Mouse (Mus musculus): ENCODE measurements around the gene Insyn1. TPM values are rescaled to one million over a fixed set of nuclear protein-coding genes. Genes with fewer than 3 reads are reported as not detected.
A peak's percentile ranks its signal among the peaks of the same experiment; 100 is the strongest.

The Insyn1 gene
- total RNA-seq, 2 experiments from 2014 or later, result 81.2 to 83.5 TPM

- intact Hi-C loops (cut with DNase I), result no loop called here
- no peak for DNase-seq
Observed at GRCm38 (mm10) chr9:58530407-58530806, 42.0 kb downstream of the Insyn1 start.

DNA sequence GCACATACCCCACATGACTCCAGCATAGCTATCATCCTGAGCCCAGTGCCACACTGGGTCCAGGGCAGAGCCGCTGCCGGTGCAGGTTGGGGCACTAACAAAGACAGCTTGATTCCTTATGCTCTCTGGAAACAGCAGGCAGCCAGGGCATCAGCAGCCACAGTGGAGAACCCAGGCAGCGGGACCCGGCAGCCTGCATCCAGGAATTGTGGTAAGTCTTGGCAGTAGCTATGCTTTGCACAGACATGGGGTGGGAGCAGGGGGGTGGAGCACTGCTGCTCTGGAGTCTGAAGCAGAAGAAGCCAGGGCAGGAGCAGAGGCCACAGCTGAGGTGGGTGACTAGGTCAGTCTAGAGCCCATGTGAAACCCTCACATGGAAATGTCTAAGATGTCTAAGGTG lies 43.8 kb downstream of the Insyn1 start:
- DNase-seq, result peak; percentile 51
- intact Hi-C loops (cut with DNase I), result no loop called here

GRCm38 (mm10) chr9:58533322-58533721 lies 44.9 kb downstream of the Insyn1 start:
- intact Hi-C loops (cut with DNase I), result no loop called here
- DNase-seq, result no peak

DNA sequence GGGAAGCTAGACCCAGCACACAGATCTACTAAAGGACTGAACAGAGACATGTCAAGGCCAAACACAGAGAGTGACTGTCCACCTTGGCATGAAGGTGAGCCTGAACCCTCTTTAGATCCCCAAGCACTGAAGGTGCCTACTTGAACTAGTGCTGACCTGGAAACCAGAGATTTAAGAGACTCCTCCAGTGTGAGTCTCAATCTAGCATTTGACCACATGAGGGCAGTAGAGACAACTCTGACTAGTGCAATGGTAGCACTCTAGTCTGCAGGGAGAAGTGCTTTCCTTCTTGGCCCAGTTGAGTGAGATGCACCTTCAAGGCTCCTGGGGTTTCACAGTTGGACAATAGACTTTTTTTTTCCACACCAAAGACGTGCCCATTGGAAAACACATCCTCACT lies 46.4 kb downstream of the Insyn1 start:
- peak; percentile 40 for DNase-seq
- intact Hi-C loops (cut with DNase I), result loop anchor here (5.0 kb wide), 1 partner anchor 202 kb away; no protein-coding TSS in a partner anchor

DNA sequence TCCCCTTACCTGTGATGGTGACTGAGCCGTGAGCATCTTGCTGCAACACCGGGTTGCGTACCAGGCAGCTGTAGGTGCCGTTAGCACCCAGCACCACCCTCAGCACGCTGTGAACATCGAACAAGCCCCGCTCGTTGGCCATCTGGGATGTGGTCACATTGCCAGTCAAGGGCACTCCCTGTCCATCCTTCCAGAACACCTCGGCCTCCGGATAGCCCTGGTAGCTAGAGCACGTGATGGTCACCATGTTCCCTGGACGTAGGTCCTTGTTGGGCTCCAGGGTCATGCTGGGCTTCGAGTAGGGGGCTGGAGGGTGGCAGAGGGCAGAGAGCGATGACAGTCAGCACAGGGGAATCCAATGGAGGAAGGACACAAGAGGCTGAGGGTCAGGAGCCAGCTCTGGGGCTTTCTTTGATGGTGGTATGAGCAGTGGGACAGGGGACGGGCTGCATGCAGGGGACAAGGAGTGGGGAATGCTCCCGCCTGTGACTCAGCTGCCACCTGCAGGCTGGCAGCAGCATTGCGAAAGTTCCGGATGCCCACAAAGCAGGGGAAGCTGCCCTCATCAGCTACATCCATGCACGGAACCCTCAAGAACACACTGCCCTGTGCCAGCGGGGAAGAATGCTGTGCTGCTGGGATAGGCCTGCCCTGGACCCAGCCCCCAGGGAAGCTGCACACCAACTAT lies 47.2 kb downstream of the Insyn1 start:
- intact Hi-C loops (cut with DNase I), result loop anchor here (5.0 kb wide), 1 partner anchor 203 kb away; no protein-coding TSS in a partner anchor
- peak; percentile 66 for DNase-seq

- intact Hi-C loops (cut with DNase I), result loop anchor here (5.0 kb wide), 1 partner anchor 205 kb away; no protein-coding TSS in a partner anchor
- DNase-seq, result no peak
Observed at GRCm38 (mm10) chr9:58537774-58538173, 49.4 kb downstream of the Insyn1 start.

DNA sequence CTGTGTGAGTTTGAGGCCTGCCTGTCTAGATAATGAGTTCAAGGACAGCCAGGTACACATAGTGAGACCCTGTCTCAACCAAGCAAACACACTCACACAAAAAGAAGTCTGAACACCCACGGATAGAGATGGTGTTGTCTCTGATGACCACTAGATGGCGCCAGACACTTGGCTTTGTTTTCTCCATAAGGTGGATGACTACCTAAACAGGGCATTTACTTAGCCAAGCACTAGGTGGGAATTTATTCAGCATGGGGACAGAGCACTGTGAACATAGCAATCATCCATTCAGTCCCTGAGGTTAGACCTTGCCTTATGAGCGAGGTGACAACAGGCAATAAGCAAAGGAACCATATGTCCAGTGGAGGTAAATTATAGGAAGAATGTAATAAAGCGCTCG lies 51.5 kb downstream of the Insyn1 start:
- intact Hi-C loops (cut with DNase I), result loop anchor here (5.0 to 10.0 kb wide), 3 partner anchors 112 to 335 kb away; no protein-coding TSS in a partner anchor
- peak; percentile 48 for DNase-seq

GRCm38 (mm10) chr9:58541895-58542338 lies 53.5 kb downstream of the Insyn1 start:
- intact Hi-C loops (cut with DNase I), result loop anchor here (5.0 to 10.0 kb wide), 2 partner anchors 110 to 333 kb away; no protein-coding TSS in a partner anchor

GRCm38 (mm10) chr9:58544879-58545324 lies 56.5 kb downstream of the Insyn1 start:
- intact Hi-C loops (cut with DNase I), result loop anchor here (5.0 to 10.0 kb wide), 2 partner anchors 107 to 330 kb away; no protein-coding TSS in a partner anchor
- no peak for DNase-seq

More at GRCm38 (mm10) chr9:58541895-58542338, 53.5 kb downstream of the Insyn1 start:
- DNase-seq, result peak; percentile 78

DNA sequence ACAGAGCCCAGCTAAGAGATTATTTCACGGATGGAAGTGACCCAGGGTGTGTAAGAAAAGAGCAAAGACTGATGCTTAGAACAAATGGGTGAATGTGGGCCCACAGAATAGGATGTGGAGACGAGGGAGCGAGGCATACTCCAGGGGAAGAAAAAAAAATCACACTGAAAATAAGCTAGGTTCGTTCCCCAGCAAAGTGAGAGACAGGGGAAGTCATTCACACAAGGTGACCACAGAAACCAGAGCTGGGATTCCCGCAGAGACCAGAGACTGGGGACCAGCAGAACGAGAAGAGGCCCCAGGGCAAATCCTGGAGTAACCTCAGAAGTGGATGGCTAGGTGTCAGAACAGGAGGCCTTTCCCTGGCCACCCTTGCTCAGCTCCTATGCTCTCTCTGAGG lies 57.0 kb downstream of the Insyn1 start:
- intact Hi-C loops (cut with DNase I), result loop anchor here (10.0 kb wide), 1 partner anchor 329 kb away; no protein-coding TSS in a partner anchor
- DNase-seq, result no peak

DNA sequence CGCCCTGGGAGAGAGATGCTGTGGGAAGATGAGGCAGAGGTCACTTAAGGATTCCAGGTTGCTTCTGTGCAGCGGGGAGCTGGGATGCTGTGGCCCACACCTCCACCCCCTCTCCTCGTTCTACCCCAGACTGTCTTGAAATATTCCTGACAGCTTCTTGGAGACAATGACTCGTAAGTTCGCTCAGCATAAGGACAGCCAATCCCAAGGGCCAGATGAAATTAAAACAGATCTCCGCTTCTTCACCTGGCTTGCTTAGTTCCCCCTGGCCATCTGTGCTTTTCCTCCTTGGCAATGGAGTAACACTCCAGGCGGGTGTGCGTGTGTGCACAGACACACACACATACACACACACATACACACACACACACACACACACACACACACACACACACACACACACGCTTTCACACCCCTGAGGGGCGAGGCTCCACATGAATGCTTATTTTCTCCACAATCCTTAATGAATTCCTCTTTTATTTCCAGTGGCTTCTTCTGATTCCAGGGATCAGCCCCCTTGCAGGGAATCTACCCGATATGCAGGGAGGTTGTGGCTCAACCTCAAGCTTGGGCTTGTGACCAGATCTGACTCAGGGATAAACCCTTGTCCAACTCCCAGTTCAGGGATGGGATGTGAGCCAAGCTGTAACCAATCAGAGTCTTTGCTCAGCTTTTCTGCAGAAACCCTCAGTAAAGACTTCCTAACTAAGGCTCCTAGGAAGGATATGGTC lies 58.4 kb downstream of the Insyn1 start:
- peak; percentile 37 for DNase-seq
- intact Hi-C loops (cut with DNase I), result loop anchor here (10.0 kb wide), 1 partner anchor 328 kb away; no protein-coding TSS in a partner anchor

GRCm38 (mm10) chr9:58548897-58549296 lies 60.5 kb downstream of the Insyn1 start:
- intact Hi-C loops (cut with DNase I), result loop anchor here (10.0 kb wide), 1 partner anchor 326 kb away; no protein-coding TSS in a partner anchor
- no peak for DNase-seq

Other genes with a start within 250 kb of the Insyn1 start
- gene Pml, start 238.8 kb upstream of the Insyn1 start, total RNA-seq (2021), result 10 to 100 TPM; 11.3 to 14.7 TPM
- gene Stoml1, start 235.4 kb upstream of the Insyn1 start, total RNA-seq (2021), result 10 to 100 TPM; 84.5 to 93.2 TPM
- 1 to 10 TPM; 4.8 to 5.5 TPM for gene Loxl1, start 175.4 kb upstream of the Insyn1 start, total RNA-seq (2021)
- not detected for gene Tbc1d21, start 118.1 kb upstream of the Insyn1 start, total RNA-seq (2021)
- 10 to 100 TPM; 30.4 to 36.3 TPM for gene Cd276, start 66.8 kb downstream of the Insyn1 start, total RNA-seq (2021)
- 100 to 1,000 TPM; 403 to 462 TPM for gene Nptn, start 93.6 kb downstream of the Insyn1 start, total RNA-seq (2021)